Mouse (Mus musculus) liver, adult (tissue): Measurements from ENCODE around the gene Cyp2w1.

Source experiments
- GATA4 ChIP-seq: IDR thresholded peaks from 2 replicates; pipeline ENCODE4 v1.6.1; 2014; ENCODE audit warnings: mild to moderate bottlenecking, low read length; ENCODE audit not compliant: insufficient replicate concordance

The Cyp2w1 gene

GRCm38 (mm10) chr5:139368638-139369320 lies 16.4 kb downstream of the Cyp2w1 start:
- no peak for TF ChIP-seq GATA4

- no peak for TF ChIP-seq GATA4
These were observed 17.9 kb downstream of the Cyp2w1 start for GRCm38 (mm10) chr5:139370336-139370735.

GRCm38 (mm10) chr5:139371118-139371517 lies 18.7 kb downstream of the Cyp2w1 start:
- no peak for TF ChIP-seq GATA4

- no peak for TF ChIP-seq GATA4
These were observed 19.4 kb downstream of the Cyp2w1 start for GRCm38 (mm10) chr5:139371631-139372401.

GRCm38 (mm10) chr5:139373126-139373525 lies 20.7 kb downstream of the Cyp2w1 start:
- TF ChIP-seq GATA4: no peak

GRCm38 (mm10) chr5:139373889-139374444 lies 21.6 kb downstream of the Cyp2w1 start:
- TF ChIP-seq GATA4: no peak

GRCm38 (mm10) chr5:139374841-139375240 lies 22.4 kb downstream of the Cyp2w1 start:
- no peak for TF ChIP-seq GATA4

GRCm38 (mm10) chr5:139377468-139378270 lies 25.3 kb downstream of the Cyp2w1 start, which contains the start of gene Gpr146:
TSS of gene Gpr146 (plus strand) at chr5:139377697.
- peak; percentile 59; the same call in 1 of the 2 replicates for TF ChIP-seq GATA4

GRCm38 (mm10) chr5:139378271-139378556 lies 25.8 kb downstream of the Cyp2w1 start:
- TF ChIP-seq GATA4: no peak

GRCm38 (mm10) chr5:139378986-139379629 lies 26.7 kb downstream of the Cyp2w1 start:
- peak; percentile 94; the same call in 1 of the 2 replicates for TF ChIP-seq GATA4

- no peak for TF ChIP-seq GATA4
These were observed 27.5 kb downstream of the Cyp2w1 start for GRCm38 (mm10) chr5:139379771-139380384.

- TF ChIP-seq GATA4: peak; percentile 62; the same call in 1 of the 2 replicates
These were observed 28.2 kb downstream of the Cyp2w1 start for GRCm38 (mm10) chr5:139380385-139381248.

GRCm38 (mm10) chr5:139381586-139382513 lies 29.4 kb downstream of the Cyp2w1 start:
- TF ChIP-seq GATA4: no peak

- TF ChIP-seq GATA4: peak; percentile 92
These were observed 30.3 kb downstream of the Cyp2w1 start for GRCm38 (mm10) chr5:139382760-139383159.
